Mouse (Mus musculus): ENCODE measurements around the gene Dgat2. TPM values are rescaled to one million over a fixed set of nuclear protein-coding genes. Genes with fewer than 3 reads are reported as not detected.

Dgat2 gene
- total and polyA plus RNA-seq, 2 experiments from 2014 or later: 29.9 to 37.8 TPM

DNA sequence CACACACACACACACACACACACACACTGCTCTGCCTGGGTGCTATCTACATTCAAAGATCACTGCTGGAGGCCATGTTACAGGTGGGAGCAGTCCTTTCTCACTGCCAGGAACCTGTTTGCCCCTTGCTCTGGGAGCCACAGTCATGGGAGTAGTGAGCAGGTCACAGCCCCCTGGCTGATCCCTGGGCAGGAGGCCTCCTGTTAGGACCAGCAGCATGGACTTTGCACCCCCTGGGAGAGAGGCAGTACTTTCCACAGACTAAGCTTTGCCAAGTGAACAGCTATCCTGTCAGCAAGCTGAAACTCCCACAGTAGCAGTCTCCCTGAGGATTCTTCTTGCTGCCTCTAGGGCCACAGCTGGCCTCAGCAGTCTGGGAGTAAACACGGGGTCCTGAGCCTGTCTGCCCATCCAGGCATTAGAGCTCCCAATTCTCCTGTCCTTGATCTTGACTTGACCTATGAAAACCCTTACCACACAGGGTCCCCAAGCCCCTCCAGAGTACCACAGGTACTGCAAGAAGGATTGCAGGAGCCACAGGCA lies 42.2 kb upstream of the Dgat2 start:
- DNase-seq (ENCODE audit: low spot score) (no peak), ATAC-seq (no peak)
- Histone ChIP-seq H3K36me3 (ENCODE audit: insufficient read depth, low read length) (no peaks in the 10 kb centered on the region), H3K4me1 (ENCODE audit: insufficient read depth, low read length) (no peaks in the 10 kb centered on the region), H3K9ac (replicated peaks; ENCODE audit: low read length) (no peak overlapping the region), H3K27me3 (ENCODE audit: insufficient read depth, low read length) (no peaks in the 10 kb centered on the region), H3K4me3 (ENCODE audit: low read length) (no peak overlapping the region), H3K9me3 (ENCODE audit: low read length) (no peaks in the 10 kb centered on the region), H3K27ac (no peak overlapping the region), H3K4me2 (ENCODE audit: low read depth, low read length) (no peak overlapping the region)
- no peak for TF ChIP-seq CTCF (IDR thresholded peaks at IDR 0.05; ENCODE audit: low read depth)
- 53% methylated on average over 1 of the region's 1 CpGs for WGBS

DNA sequence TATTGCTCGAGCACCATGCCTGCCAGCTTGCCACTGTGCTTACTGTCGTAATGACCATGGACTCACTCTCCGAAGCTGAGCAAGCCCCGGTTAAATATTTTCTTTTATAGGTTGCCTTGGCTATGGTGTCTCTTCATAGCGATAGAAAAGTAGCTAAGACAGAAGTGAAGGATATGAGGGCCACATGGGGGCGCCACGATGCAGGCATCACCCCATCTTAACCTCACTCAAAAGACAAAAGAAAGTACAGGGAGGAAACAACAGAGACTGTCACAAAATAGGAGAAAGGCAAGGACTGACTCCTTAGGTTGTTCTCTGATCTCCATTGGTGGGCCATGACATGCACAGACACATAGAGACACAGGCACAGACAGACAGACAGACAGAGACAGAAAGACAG lies 41.7 kb upstream of the Dgat2 start:
- H3K4me3 ChIP-seq (ENCODE audit: low read length): no peak overlapping the region
- H3K27me3 ChIP-seq (ENCODE audit: insufficient read depth, low read length): no peaks in the 10 kb centered on the region
- H3K4me2 ChIP-seq (ENCODE audit: low read depth, low read length): no peak overlapping the region
- no peak for ATAC-seq
- WGBS: 60% methylated on average over 7 of the region's 7 CpGs
- H3K4me1 ChIP-seq (ENCODE audit: insufficient read depth, low read length): no peaks in the 10 kb centered on the region
- DNase-seq (ENCODE audit: low spot score): no peak
- no peak overlapping the region for H3K27ac ChIP-seq
- no peak overlapping the region for H3K9ac ChIP-seq (replicated peaks; ENCODE audit: low read length)
- no peaks in the 10 kb centered on the region for H3K36me3 ChIP-seq (ENCODE audit: insufficient read depth, low read length)
- peak; percentile 51 for TF ChIP-seq CTCF (IDR thresholded peaks at IDR 0.05; ENCODE audit: low read depth)
- no peaks in the 10 kb centered on the region for H3K9me3 ChIP-seq (ENCODE audit: low read length)

DNA sequence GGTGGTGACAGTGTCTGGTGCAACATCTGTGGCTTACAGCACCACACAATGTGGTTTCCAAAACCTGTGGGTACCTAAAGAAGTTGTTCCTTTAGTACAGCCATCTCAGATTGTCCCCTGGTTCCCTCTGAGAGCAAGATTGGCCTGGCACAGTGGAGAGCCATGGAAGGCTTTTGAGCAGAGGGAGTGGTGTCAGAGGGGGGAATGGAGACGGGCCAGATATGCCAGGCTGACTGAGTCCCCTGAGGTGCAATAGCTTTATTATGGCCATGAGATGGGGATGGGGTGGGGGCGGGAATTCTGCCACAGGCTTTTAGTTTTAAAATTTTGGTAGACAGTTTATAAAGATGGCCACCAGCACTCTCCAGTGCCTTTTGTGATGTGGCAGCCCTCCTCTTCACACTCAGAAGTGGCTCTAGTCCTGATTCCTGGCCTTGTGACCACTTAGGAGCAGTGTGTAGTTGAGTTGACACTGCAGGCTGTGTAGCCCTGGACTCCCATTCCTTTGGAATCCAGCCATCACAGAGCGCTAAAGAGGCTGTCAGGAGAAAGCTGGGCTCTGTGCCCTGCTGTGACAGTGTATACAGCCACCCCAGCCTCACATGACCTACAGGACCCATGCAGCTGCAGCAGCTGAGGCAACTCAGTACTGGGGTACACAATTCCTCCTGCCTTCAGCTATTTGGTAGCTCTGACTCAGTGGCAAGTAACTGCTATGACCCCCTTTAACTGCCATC lies 35.0 kb upstream of the Dgat2 start:
- DNase-seq (ENCODE audit: low spot score) (peak; percentile 81), ATAC-seq (peak; percentile 92)
- no peaks in the 10 kb centered on the region; the same call in 1 of the 2 replicates for H3K4me1 ChIP-seq (ENCODE audit: insufficient read depth, low read length)
- 38% methylated on average over 3 of the region's 3 CpGs for WGBS
- H3K27me3 ChIP-seq (ENCODE audit: insufficient read depth, low read length): no peaks in the 10 kb centered on the region
- no peak overlapping the region for H3K4me2 ChIP-seq (ENCODE audit: low read depth, low read length)
- no peak overlapping the region for H3K27ac ChIP-seq
- no peaks in the 10 kb centered on the region for H3K9me3 ChIP-seq (ENCODE audit: low read length)
- no peak for TF ChIP-seq CTCF (IDR thresholded peaks at IDR 0.05; ENCODE audit: low read depth)
- no peak overlapping the region for H3K9ac ChIP-seq (replicated peaks; ENCODE audit: low read length)
- no peak overlapping the region for H3K4me3 ChIP-seq (ENCODE audit: low read length)
- no peaks in the 10 kb centered on the region for H3K36me3 ChIP-seq (ENCODE audit: insufficient read depth, low read length)

DNA sequence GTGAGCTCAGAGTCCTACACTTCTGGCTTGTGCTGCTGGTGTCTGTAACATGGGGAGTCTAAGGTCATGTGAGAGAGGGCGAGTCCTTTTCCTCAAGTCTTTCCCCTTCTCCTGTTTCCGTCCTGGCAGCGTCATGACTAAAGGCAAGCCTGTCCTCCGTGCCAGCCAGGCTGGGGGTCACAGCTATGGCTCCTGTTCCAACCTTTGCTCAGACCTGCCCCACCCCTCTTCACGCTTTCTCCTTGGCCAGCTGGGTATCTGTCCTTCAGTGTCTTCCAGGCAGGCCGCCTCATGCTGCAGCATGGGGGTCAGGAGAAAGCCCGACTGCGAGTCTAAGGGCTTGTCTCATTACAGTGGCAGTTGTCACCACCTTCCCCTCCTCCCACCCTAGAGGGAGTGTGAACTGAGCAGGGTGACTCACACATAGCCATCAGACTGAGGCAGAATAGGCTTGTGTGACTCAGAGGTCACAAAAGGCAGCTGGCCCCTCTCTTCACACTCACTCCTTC lies 32.9 kb upstream of the Dgat2 start:
- WGBS: 75% methylated on average over 8 of the region's 8 CpGs

DNA sequence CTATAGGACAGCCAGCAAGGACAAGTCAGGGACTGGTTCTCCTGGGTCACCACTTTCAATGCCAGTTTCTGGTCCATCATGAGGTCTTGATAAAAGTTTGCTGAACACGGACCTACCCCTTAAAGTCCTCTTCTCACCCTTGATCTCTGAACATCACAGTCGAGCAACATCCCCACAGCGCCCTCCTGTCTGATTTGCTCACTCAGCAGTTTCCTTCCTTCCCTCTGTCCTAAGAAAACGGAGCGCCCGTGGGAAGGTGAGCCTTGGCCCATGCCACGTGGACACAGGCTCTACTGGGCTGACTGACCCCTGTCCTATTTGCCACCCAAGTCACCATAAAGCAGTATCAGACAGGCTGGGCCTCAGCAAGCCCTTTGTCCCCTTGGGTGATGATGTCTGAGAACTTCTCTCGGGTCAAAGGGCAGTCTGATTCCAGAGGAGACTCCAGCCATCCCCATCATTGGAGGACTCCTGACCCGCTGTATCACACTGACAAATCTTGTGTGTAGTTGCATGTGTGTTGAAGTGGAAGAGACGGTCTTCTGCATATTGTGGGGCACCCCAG lies 32.2 kb upstream of the Dgat2 start:
- TF ChIP-seq CTCF (IDR thresholded peaks at IDR 0.05; ENCODE audit: low read depth): no peak

More for the DNA sequence above, 32.9 kb upstream of the Dgat2 start:
- Histone ChIP-seq H3K9ac (replicated peaks; ENCODE audit: low read length) (no peak overlapping the region), H3K4me3 (ENCODE audit: low read length) (no peak overlapping the region), H3K4me2 (ENCODE audit: low read depth, low read length) (no peak overlapping the region), H3K27ac (no peak overlapping the region), H3K4me1 (ENCODE audit: insufficient read depth, low read length) (no peaks in the 10 kb centered on the region; the same call in 1 of the 2 replicates), H3K27me3 (ENCODE audit: insufficient read depth, low read length) (no peaks in the 10 kb centered on the region), H3K9me3 (ENCODE audit: low read length) (no peaks in the 10 kb centered on the region), H3K36me3 (ENCODE audit: insufficient read depth, low read length) (no peaks in the 10 kb centered on the region)
- ATAC-seq (no peak), DNase-seq (ENCODE audit: low spot score) (no peak)
- TF ChIP-seq CTCF (IDR thresholded peaks at IDR 0.05; ENCODE audit: low read depth): no peak

DNA sequence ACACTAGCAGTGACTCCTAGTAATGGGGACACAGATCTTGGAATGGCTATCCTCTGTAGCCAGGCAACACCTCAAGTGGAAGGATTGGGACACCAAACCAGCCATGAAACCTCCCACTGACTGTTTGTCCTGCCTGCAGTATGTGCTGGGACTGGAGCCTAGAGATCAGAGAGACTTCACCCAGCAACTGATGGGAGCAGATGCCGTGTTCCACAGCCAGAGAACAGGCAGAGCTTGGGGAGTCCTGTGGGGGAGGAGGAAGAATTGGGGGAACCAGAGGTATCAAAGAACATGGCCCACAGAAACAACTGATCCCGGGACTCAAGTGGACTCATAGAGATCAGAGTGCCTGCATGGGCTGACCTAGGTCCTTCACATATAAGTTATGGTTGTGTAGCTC lies 31.2 kb upstream of the Dgat2 start:
- Histone ChIP-seq H3K4me1 (ENCODE audit: insufficient read depth, low read length) (no peaks in the 10 kb centered on the region; the same call in 1 of the 2 replicates), H3K4me2 (ENCODE audit: low read depth, low read length) (no peak overlapping the region), H3K27me3 (ENCODE audit: insufficient read depth, low read length) (no peaks in the 10 kb centered on the region), H3K4me3 (ENCODE audit: low read length) (no peak overlapping the region), H3K27ac (no peak overlapping the region), H3K9ac (replicated peaks; ENCODE audit: low read length) (no peak overlapping the region), H3K9me3 (ENCODE audit: low read length) (no peaks in the 10 kb centered on the region), H3K36me3 (ENCODE audit: insufficient read depth, low read length) (no peaks in the 10 kb centered on the region)
- TF ChIP-seq CTCF (IDR thresholded peaks at IDR 0.05; ENCODE audit: low read depth): no peak
- ATAC-seq (no peak), DNase-seq (ENCODE audit: low spot score) (no peak)
- WGBS: 80% methylated on average over 2 of the region's 2 CpGs

More for the DNA sequence above, 32.2 kb upstream of the Dgat2 start:
- Histone ChIP-seq H3K4me3 (ENCODE audit: low read length) (no peak overlapping the region), H3K36me3 (ENCODE audit: insufficient read depth, low read length) (no peaks in the 10 kb centered on the region), H3K27me3 (ENCODE audit: insufficient read depth, low read length) (no peaks in the 10 kb centered on the region), H3K9me3 (ENCODE audit: low read length) (no peaks in the 10 kb centered on the region), H3K4me1 (ENCODE audit: insufficient read depth, low read length) (no peaks in the 10 kb centered on the region; the same call in 1 of the 2 replicates), H3K27ac (no peak overlapping the region), H3K9ac (replicated peaks; ENCODE audit: low read length) (no peak overlapping the region), H3K4me2 (ENCODE audit: low read depth, low read length) (no peak overlapping the region)
- no peak for DNase-seq (ENCODE audit: low spot score)
- no peak for ATAC-seq
- 85% methylated on average over 10 of the region's 10 CpGs for WGBS
